Mouse (Mus musculus): ENCODE results near the gene Fut9.

- TF ChIP-seq CTCF (IDR thresholded peaks at IDR 0.05; ENCODE audit: extremely low read depth, insufficient read depth, low read length) (no peak), POLR2A (IDR thresholded peaks at IDR 0.05; ENCODE audit: extremely low read depth, insufficient read depth, low read length) (no peak)
Measured at GRCm38 (mm10) chr4:25768657-25769056, 31.4 kb downstream of the Fut9 start.
